Mouse (Mus musculus): ENCODE data around the gene Ccl17.

- TF ChIP-seq CTCF (IDR thresholded peaks at IDR 0.05; ENCODE audit: low read depth) (no peak), EP300 (IDR thresholded peaks at IDR 0.05; ENCODE audit: low read depth) (no peak)
Measured at GRCm38 (mm10) chr8:94781155-94781837, 29.0 kb upstream of the Ccl17 start.

Measured in liver, postnatal 0 days (tissue).